Mouse (Mus musculus) heart, postnatal 0 days (tissue): Measurements from ENCODE around the gene Qpctl. TPM values are rescaled to one million over a fixed set of nuclear protein-coding genes. Genes with fewer than 3 reads are reported as not detected.

Source experiments
- ATAC-seq: fragments of 200-750 bp; cut with Nextera tagmentation; 2 replicates; pipeline ENCODE4 v1.8.0; 2017; ENCODE audit warnings: low read depth, moderate number of reproducible peaks, moderate library complexity; ENCODE audit not compliant: insufficient read depth
- DNase-seq: peaks from one replicate; pipeline ENCODE4 v3.0.0-alpha.2; 2016; ENCODE audit warnings: low spot score
- H3K27ac ChIP-seq: fragments of 300-500 bp; sonication (generic); 2 replicates; pipeline ENCODE4 v1.5.1; 2014; ENCODE audit warnings: low read depth, mild to moderate bottlenecking
- H3K27me3 ChIP-seq: fragments of 300-500 bp; sonication (generic); 2 replicates; pipeline ENCODE4 v1.6.1; 2014; ENCODE audit warnings: low read length, mixed read lengths; ENCODE audit not compliant: control insufficient read depth, insufficient read depth
- H3K36me3 ChIP-seq: fragments of 300-500 bp; sonication (generic); replicated peaks from 2 replicates; pipeline ENCODE4 v1.6.1; 2014; ENCODE audit warnings: low read length, mixed read lengths; ENCODE audit not compliant: control insufficient read depth, insufficient read depth
- H3K4me1 ChIP-seq: fragments of 300-500 bp; sonication (generic); 2 replicates; pipeline ENCODE4 v1.6.1; 2014; ENCODE audit warnings: antibody characterized with exemption; ENCODE audit not compliant: control insufficient read depth, insufficient read depth
- H3K4me2 ChIP-seq: fragments of 300-500 bp; sonication (generic); 2 replicates; pipeline ENCODE4 v1.6.1; 2014; ENCODE audit warnings: low read depth, mild to moderate bottlenecking, low read length, moderate library complexity
- H3K4me3 ChIP-seq: fragments of 300-500 bp; sonication (generic); 2 replicates; pipeline ENCODE4 v1.5.1; 2014; ENCODE audit warnings: low read depth, low read length
- H3K9ac ChIP-seq: fragments of 300-500 bp; sonication (generic); replicated peaks from 2 replicates; pipeline ENCODE4 v1.6.1; 2014; ENCODE audit warnings: low read depth, low read length, mixed read lengths
- H3K9me3 ChIP-seq: fragments of 300-500 bp; sonication (generic); replicated peaks from 2 replicates; pipeline ENCODE4 v1.6.1; 2016; ENCODE audit warnings: low read length; ENCODE audit not compliant: control insufficient read depth
- CTCF ChIP-seq: IDR thresholded peaks from 2 replicates; pipeline ENCODE4 v1.5.1; 2016; ENCODE audit warnings: antibody characterized with exemption, control low read depth, low read depth
- EP300 ChIP-seq: IDR thresholded peaks from 2 replicates; pipeline ENCODE4 v1.6.1; 2016; ENCODE audit warnings: antibody characterized with exemption, low read depth
- WGBS: fragments of 180-500 bp; shearing (Covaris S2); extraction: QIAGEN DNeasy Blood & Tissue Kit; methylation state at CpG from one replicate; pipeline ENCODE4 v1.1.7; 2014; 5-methylcytosine and 5-hydroxymethylcytosine counted together
- polyA plus RNA-seq: library from polyadenylated mRNA; unstranded; fragments of >200 nt; fragmentation: Nextera tagmentation; extraction: Ambion mirVana; gene quantifications from 2 replicates; pipeline ENCODE4 v1.2.1, GENCODE M21; 2015
- total RNA-seq: library from RNA; depleted of rRNA; stranded (reverse); fragments of >200 nt; gene quantifications from 2 replicates; pipeline ENCODE4 v1.2.3, GENCODE M21; 2014; ENCODE audit warnings: low replicate concordance

Gene Qpctl
- total and polyA plus RNA-seq, 2 experiments from 2014 or later = 4.4 to 7.9 TPM

- no peak for ATAC-seq
- H3K4me1 ChIP-seq = peaks cover 11% of the 10 kb centered on the region
- no peak overlapping the region for H3K4me3 ChIP-seq
These were observed 28.9 kb upstream of the Qpctl start for GRCm38 (mm10) chr7:19178035-19178434.

GRCm38 (mm10) chr7:19177216-19177615 lies 28.1 kb upstream of the Qpctl start:
- ATAC-seq (no peak), DNase-seq (no peak)
- no peak overlapping the region for H3K4me3 ChIP-seq
- H3K36me3 ChIP-seq = no peaks in the 10 kb centered on the region
- peaks cover 43% of the 10 kb centered on the region for H3K27me3 ChIP-seq
- TF ChIP-seq CTCF (no peak), EP300 (no peak)
- H3K9me3 ChIP-seq = no peaks in the 10 kb centered on the region
- no peak overlapping the region for H3K27ac ChIP-seq
- H3K9ac ChIP-seq = no peak overlapping the region
- peaks cover 15% of the 10 kb centered on the region for H3K4me1 ChIP-seq
- WGBS = 73% methylated on average over 7 of the region's 7 CpGs
- no peak overlapping the region for H3K4me2 ChIP-seq

More at GRCm38 (mm10) chr7:19178035-19178434, 28.9 kb upstream of the Qpctl start:
- Histone ChIP-seq H3K9ac (no peak overlapping the region), H3K36me3 (no peaks in the 10 kb centered on the region), H3K27ac (no peak overlapping the region), H3K9me3 (no peaks in the 10 kb centered on the region), H3K27me3 (peaks cover 43% of the 10 kb centered on the region), H3K4me2 (no peak overlapping the region)
- WGBS = 14% methylated on average over 18 of the region's 18 CpGs
- DNase-seq = no peak
- no peak for TF ChIP-seq EP300
- TF ChIP-seq CTCF = no peak

- TF ChIP-seq EP300 (no peak), CTCF (no peak)
- DNase-seq (no peak), ATAC-seq (no peak)
- H3K4me2 ChIP-seq = no peak overlapping the region
- H3K27ac ChIP-seq = no peak overlapping the region
- H3K9ac ChIP-seq = no peak overlapping the region
- H3K4me1 ChIP-seq = peaks cover 18% of the 10 kb centered on the region
- no peaks in the 10 kb centered on the region for H3K36me3 ChIP-seq
- H3K4me3 ChIP-seq = no peak overlapping the region
- peaks cover 43% of the 10 kb centered on the region for H3K27me3 ChIP-seq
- no peaks in the 10 kb centered on the region for H3K9me3 ChIP-seq
- WGBS = 18% methylated on average over 16 of the region's 21 CpGs
These were observed 27.4 kb upstream of the Qpctl start for GRCm38 (mm10) chr7:19176516-19176947.

- Histone ChIP-seq H3K4me3 (no peak within 1 kb of the TSS), H3K4me2 (no peak within 1 kb of the TSS), H3K9ac (no peak within 1 kb of the TSS), H3K4me1 (peaks cover 18% of the 10 kb centered on the region), H3K27ac (no peak within 1 kb of the TSS), H3K9me3 (no peaks in the 10 kb centered on the region), H3K36me3 (no peaks in the 10 kb centered on the region), H3K27me3 (peaks cover 43% of the 10 kb centered on the region)
- WGBS = 4% methylated on average over 30 of the region's 30 CpGs
- TF ChIP-seq EP300 = no peak
- no peak for ATAC-seq
- no peak for DNase-seq
These were observed 26.8 kb upstream of the Qpctl start, which contains the start of gene Eml2 for GRCm38 (mm10) chr7:19175708-19176515. Gene Eml2 (plus strand): TSS chr7:19176421.

GRCm38 (mm10) chr7:19172874-19173273 lies 23.8 kb upstream of the Qpctl start:
- 7% methylated on average over 17 of the region's 17 CpGs for WGBS
- Histone ChIP-seq H3K36me3 (no peaks in the 10 kb centered on the region), H3K4me2 (peak overlapping the region; percentile 48), H3K9me3 (no peaks in the 10 kb centered on the region), H3K4me3 (0 out of 2 replicates have a peak overlapping the region, but pooled peaks have one; percentile 21), H3K27me3 (peaks cover 24% of the 10 kb centered on the region), H3K27ac (no peak overlapping the region), H3K9ac (no peak overlapping the region), H3K4me1 (peaks cover 37% of the 10 kb centered on the region)
- ATAC-seq (peak; percentile 53), DNase-seq (peak; percentile 74)
- TF ChIP-seq EP300 = no peak
- peak; percentile 94 for TF ChIP-seq CTCF
